Mouse (Mus musculus) forebrain, embryonic 12.5 days (tissue): ENCODE results near the gene Atxn1. TPM values are rescaled to one million over a fixed set of nuclear protein-coding genes. Genes with fewer than 3 reads are reported as not detected.

Experiments used
- ATAC-seq: fragments of 200-750 bp; cut with Nextera tagmentation; 2 replicates; pipeline ENCODE4 v1.8.0; 2017; ENCODE audit warnings: moderate TSS enrichment; ENCODE audit not compliant: low FRiP score
- H3K27ac ChIP-seq: fragments of 300-500 bp; sonication (generic); 2 replicates; pipeline ENCODE4 v1.5.1; 2016; ENCODE audit warnings: mild to moderate bottlenecking
- H3K27me3 ChIP-seq: fragments of 300-500 bp; sonication (generic); 2 replicates; pipeline ENCODE4 v1.6.1; 2016; ENCODE audit warnings: mild to moderate bottlenecking
- H3K36me3 ChIP-seq: fragments of 300-500 bp; sonication (generic); replicated peaks from 2 replicates; pipeline ENCODE4 v1.6.1; 2016; ENCODE audit warnings: mild to moderate bottlenecking
- H3K4me1 ChIP-seq: fragments of 300-500 bp; sonication (generic); 2 replicates; pipeline ENCODE4 v1.6.1; 2016
- H3K4me2 ChIP-seq: fragments of 300-500 bp; sonication (generic); 2 replicates; pipeline ENCODE4 v1.6.1; 2016; ENCODE audit warnings: mild to moderate bottlenecking, moderate library complexity
- H3K4me3 ChIP-seq: fragments of 300-500 bp; sonication (generic); replicated peaks from 2 replicates; pipeline ENCODE4 v1.5.1; 2016; ENCODE audit warnings: mild to moderate bottlenecking
- H3K9ac ChIP-seq: fragments of 300-500 bp; sonication (generic); 2 replicates; pipeline ENCODE4 v1.6.1; 2016; ENCODE audit warnings: mild to moderate bottlenecking
- H3K9me3 ChIP-seq: fragments of 300-500 bp; sonication (generic); 2 replicates; pipeline ENCODE4 v1.6.1; 2016
- WGBS: fragments of 180-500 bp; shearing (Covaris S2); methylation state at CpG from one replicate; pipeline ENCODE4 v1.1.7; 2016; 5-methylcytosine and 5-hydroxymethylcytosine counted together
- polyA plus RNA-seq: library from polyadenylated mRNA; unstranded; fragments of >200 nt; fragmentation: Nextera tagmentation; extraction: Ambion mirVana; gene quantifications from 2 replicates; pipeline ENCODE4 v1.2.1, GENCODE M21; 2016

Atxn1 gene
- polyA plus RNA-seq, 1 experiment from 2014 or later: 3.7 TPM

- Histone ChIP-seq H3K9me3 (no peaks in the 10 kb centered on the region), H3K9ac (no peak overlapping the region), H3K27me3 (no peaks in the 10 kb centered on the region), H3K4me1 (peaks cover 13% of the 10 kb centered on the region), H3K4me3 (no peak overlapping the region), H3K27ac (no peak overlapping the region), H3K36me3 (no peaks in the 10 kb centered on the region), H3K4me2 (no peak overlapping the region)
- no peak for ATAC-seq
- WGBS: 91% methylated on average over 10 of the region's 10 CpGs
These were observed 99.2 kb downstream of the Atxn1 start for GRCm38 (mm10) chr13:45865620-45866019.

GRCm38 (mm10) chr13:45863779-45864178 is 101.0 kb downstream of the Atxn1 start:
- no peak overlapping the region for H3K4me2 ChIP-seq
- no peaks in the 10 kb centered on the region for H3K27me3 ChIP-seq
- no peak overlapping the region for H3K27ac ChIP-seq
- no peaks in the 10 kb centered on the region for H3K36me3 ChIP-seq
- 92% methylated on average over 8 of the region's 8 CpGs for WGBS
- H3K9me3 ChIP-seq: no peaks in the 10 kb centered on the region
- H3K4me1 ChIP-seq: peaks cover 15% of the 10 kb centered on the region
- no peak overlapping the region for H3K4me3 ChIP-seq
- no peak overlapping the region for H3K9ac ChIP-seq
- ATAC-seq: no peak

DNA sequence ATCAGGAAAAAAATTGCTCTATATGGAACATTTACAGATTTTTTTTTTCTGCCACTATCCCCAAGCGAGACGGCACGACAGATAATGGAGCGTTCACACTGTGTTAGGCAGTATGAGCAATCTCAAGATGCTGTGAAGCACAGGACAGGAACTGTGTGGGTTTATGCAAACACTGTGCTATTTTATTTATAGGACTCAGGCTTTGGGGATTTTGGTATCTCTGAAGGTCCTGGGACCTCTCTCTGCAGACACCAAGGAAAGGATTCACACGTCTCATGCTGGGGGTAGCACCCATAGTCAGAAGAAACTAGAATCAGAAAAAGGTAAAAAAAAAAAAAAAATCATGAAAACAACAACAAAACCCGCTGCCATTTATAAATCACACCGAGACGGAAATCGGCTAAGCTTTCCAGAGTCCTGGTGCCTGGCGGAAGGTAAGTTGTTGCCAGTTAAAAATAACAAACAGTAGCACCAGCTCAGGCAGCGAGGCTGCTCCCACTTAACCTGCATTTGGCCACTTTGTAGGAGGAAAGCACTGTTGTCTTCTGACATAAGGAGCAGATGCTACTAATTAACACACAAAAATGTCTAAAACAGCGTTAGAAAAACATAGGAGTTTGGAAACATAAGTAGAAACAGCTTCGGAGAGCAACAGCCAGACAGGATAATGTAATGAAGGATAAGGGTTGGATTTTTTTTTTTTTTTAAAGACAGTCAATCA is 102.8 kb downstream of the Atxn1 start:
- Histone ChIP-seq H3K4me2 (no peak overlapping the region), H3K36me3 (no peaks in the 10 kb centered on the region), H3K4me1 (peaks cover 15% of the 10 kb centered on the region), H3K9ac (no peak overlapping the region), H3K4me3 (no peak overlapping the region), H3K27me3 (no peaks in the 10 kb centered on the region), H3K9me3 (no peaks in the 10 kb centered on the region), H3K27ac (no peak overlapping the region)
- WGBS: 70% methylated on average over 13 of the region's 13 CpGs
- no peak for ATAC-seq

DNA sequence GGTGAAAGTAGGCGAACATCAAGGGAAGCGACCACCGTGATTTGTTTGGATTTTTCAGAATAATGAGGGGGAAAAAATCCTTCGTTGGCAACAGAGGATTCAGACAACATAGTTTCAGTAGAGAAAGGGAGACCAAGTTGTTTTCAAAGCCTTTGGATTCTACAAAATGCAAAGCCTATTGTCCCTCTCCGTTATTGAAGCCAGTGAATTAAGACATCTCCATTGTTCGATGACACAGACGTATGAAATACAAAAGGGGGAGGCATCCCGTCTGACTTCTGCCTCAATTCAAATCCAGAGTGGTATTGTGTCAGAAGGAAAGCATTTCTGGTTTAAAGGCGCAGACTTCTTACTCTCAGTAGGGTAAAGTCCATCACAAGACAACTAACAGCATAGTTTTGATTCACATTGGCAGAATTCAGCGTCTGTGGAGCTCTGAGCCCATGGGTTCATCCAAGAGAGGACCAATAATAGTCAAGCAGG is 103.7 kb downstream of the Atxn1 start:
- Histone ChIP-seq H3K9me3 (no peaks in the 10 kb centered on the region), H3K4me1 (peaks cover 15% of the 10 kb centered on the region), H3K36me3 (no peaks in the 10 kb centered on the region), H3K27ac (0 out of 2 replicates have a peak overlapping the region, but pooled peaks have one; percentile 26), H3K9ac (no peak overlapping the region), H3K27me3 (no peaks in the 10 kb centered on the region), H3K4me2 (no peak overlapping the region), H3K4me3 (no peak overlapping the region)
- 23% methylated on average over 10 of the region's 10 CpGs for WGBS
- ATAC-seq: no peak

GRCm38 (mm10) chr13:45859081-45859709 is 105.6 kb downstream of the Atxn1 start:
- H3K4me2 ChIP-seq: no peak overlapping the region
- H3K9ac ChIP-seq: no peak overlapping the region
- peaks cover 15% of the 10 kb centered on the region for H3K4me1 ChIP-seq
- ATAC-seq: no peak
- no peak overlapping the region for H3K4me3 ChIP-seq
- H3K36me3 ChIP-seq: no peaks in the 10 kb centered on the region
- H3K27me3 ChIP-seq: no peaks in the 10 kb centered on the region
- H3K9me3 ChIP-seq: no peaks in the 10 kb centered on the region
- H3K27ac ChIP-seq: no peak overlapping the region
- WGBS: 91% methylated on average over 12 of the region's 12 CpGs

DNA sequence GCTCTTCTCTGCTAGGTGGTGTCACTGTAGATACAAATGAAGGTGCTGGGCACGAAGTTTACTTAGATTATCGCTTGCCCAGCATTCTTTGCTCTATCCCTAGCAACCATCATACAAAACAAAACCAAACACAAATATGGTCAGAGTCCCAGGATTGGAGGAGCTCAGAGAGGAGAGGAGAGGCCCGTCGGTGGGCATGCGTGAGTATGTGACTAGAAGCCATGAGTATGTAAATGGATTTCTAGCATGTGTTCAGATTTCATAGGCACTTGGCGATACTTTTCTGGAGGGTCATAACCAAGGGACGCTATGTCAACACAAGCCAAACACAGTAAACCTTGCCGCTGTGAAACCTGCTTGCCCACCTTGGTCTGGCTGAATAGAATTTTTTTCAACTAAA is 107.4 kb downstream of the Atxn1 start:
- Histone ChIP-seq H3K4me3 (no peak overlapping the region), H3K4me1 (peaks cover 15% of the 10 kb centered on the region), H3K36me3 (no peaks in the 10 kb centered on the region), H3K9me3 (no peaks in the 10 kb centered on the region), H3K9ac (no peak overlapping the region), H3K4me2 (no peak overlapping the region), H3K27me3 (no peaks in the 10 kb centered on the region), H3K27ac (no peak overlapping the region)
- 93% methylated on average over 8 of the region's 8 CpGs for WGBS
- ATAC-seq: no peak

DNA sequence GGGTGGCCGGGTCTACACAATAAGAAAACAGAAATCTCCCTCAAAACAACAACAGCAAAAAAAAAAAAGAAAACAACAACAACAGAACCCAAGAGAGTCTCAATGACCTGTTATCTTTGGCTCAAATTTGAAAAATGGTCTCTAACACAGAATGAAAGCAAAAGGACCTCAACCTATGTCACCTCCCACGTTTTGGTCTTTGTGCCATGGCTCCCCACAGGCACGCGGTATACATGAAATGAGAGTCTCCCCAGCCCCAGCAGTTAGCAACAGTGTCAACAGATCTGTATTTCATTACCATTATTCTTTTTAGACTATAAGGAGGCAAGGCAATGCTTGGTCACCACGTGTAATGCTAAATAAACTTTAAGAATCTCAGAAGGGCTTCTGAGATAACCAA is 110.3 kb downstream of the Atxn1 start:
- Histone ChIP-seq H3K27me3 (no peaks in the 10 kb centered on the region), H3K9ac (no peak overlapping the region), H3K36me3 (no peaks in the 10 kb centered on the region), H3K4me2 (no peak overlapping the region), H3K9me3 (no peaks in the 10 kb centered on the region), H3K4me3 (no peak overlapping the region), H3K4me1 (0 out of 2 replicates have a peak, but pooled peaks cover 3% of the 10 kb centered on the region), H3K27ac (no peak overlapping the region)
- no peak for ATAC-seq
- 78% methylated on average over 5 of the region's 5 CpGs for WGBS

DNA sequence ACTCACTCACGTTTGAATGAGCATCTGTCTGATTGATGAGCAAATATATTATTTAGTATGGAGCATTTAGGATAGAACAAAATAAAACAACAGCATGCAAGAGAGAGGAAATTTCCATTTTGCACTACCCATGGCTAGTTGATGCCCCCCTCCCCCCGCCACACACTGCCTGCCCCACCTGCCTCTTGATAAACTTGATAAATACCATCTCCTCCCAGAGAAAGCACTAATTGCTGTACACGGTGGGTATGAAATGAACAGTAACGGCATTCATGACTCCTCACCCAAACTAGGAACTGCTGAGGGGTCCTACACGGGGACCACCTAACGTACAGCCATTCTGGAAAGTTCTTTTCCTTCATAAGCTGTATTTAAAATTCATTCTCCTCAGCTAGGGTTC is 111.1 kb downstream of the Atxn1 start:
- no peak for ATAC-seq
- no peak overlapping the region for H3K27ac ChIP-seq
- no peaks in the 10 kb centered on the region for H3K9me3 ChIP-seq
- 0 out of 2 replicates have a peak, but pooled peaks cover 3% of the 10 kb centered on the region for H3K4me1 ChIP-seq
- no peaks in the 10 kb centered on the region for H3K27me3 ChIP-seq
- H3K36me3 ChIP-seq: no peaks in the 10 kb centered on the region
- H3K4me2 ChIP-seq: no peak overlapping the region
- no peak overlapping the region for H3K4me3 ChIP-seq
- 78% methylated on average over 6 of the region's 6 CpGs for WGBS
- H3K9ac ChIP-seq: no peak overlapping the region

GRCm38 (mm10) chr13:45852288-45852687 is 112.5 kb downstream of the Atxn1 start:
- no peaks in the 10 kb centered on the region for H3K27me3 ChIP-seq
- no peak overlapping the region for H3K4me2 ChIP-seq
- H3K36me3 ChIP-seq: no peaks in the 10 kb centered on the region
- no peak overlapping the region for H3K4me3 ChIP-seq
- no peaks in the 10 kb centered on the region for H3K9me3 ChIP-seq
- WGBS: 88% methylated on average over 2 of the region's 2 CpGs
- H3K4me1 ChIP-seq: 0 out of 2 replicates have a peak, but pooled peaks cover 3% of the 10 kb centered on the region
- ATAC-seq: no peak
- no peak overlapping the region for H3K9ac ChIP-seq
- H3K27ac ChIP-seq: no peak overlapping the region

GRCm38 (mm10) chr13:45851746-45852145 is 113.1 kb downstream of the Atxn1 start:
- no peak for ATAC-seq
- H3K27me3 ChIP-seq: no peaks in the 10 kb centered on the region
- H3K4me2 ChIP-seq: no peak overlapping the region
- no peak overlapping the region for H3K9ac ChIP-seq
- no peak overlapping the region for H3K27ac ChIP-seq
- no peaks in the 10 kb centered on the region for H3K9me3 ChIP-seq
- H3K36me3 ChIP-seq: no peaks in the 10 kb centered on the region
- H3K4me3 ChIP-seq: no peak overlapping the region
- 0 out of 2 replicates have a peak, but pooled peaks cover 3% of the 10 kb centered on the region for H3K4me1 ChIP-seq
- WGBS: 85% methylated on average over 2 of the region's 2 CpGs

- Histone ChIP-seq H3K4me1 (0 out of 2 replicates have a peak, but pooled peaks cover 3% of the 10 kb centered on the region), H3K9ac (no peak overlapping the region), H3K4me2 (no peak overlapping the region), H3K27ac (no peak overlapping the region), H3K4me3 (no peak overlapping the region), H3K36me3 (no peaks in the 10 kb centered on the region), H3K9me3 (no peaks in the 10 kb centered on the region), H3K27me3 (no peaks in the 10 kb centered on the region)
- no peak for ATAC-seq
- 83% methylated on average over 4 of the region's 4 CpGs for WGBS
These were observed 113.7 kb downstream of the Atxn1 start for GRCm38 (mm10) chr13:45851156-45851555.

DNA sequence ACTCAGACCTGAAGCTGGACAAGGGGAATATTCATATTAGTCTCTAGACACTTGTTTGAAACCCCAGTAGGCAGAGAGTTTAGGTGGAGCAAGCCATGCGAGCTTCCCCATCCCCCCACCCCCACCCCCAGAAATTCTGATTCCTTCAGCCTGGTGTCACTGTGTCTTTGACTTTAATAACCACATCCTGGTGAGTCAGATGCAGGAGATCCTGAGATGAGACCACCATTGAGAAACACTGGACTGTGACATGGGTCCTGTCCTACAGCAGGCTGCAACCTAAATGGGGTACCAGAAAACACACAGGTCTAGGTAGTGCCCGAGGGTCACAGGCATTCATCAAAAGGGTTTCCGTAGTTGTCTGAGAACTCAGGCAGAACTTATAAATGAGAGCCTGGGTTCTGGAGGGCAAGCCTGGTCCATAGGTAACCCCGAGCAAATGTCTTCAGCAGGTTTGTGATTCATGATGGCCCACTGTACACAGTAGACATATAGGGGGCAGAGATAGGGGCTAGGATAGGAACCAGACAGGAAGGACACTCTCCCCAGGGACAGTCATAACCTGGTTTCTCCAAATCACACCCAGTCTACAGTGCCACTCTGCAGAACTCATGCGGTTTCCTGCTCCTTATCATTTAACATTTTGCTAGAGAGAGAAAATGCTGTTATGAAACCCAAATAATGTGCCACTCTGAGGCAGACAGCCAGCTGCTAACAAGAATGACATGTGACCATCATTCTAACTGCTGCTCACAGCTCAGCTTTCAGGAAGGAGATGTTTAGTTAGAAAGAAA is 114.4 kb downstream of the Atxn1 start:
- Histone ChIP-seq H3K9ac (no peak overlapping the region), H3K4me2 (no peak overlapping the region), H3K4me3 (no peak overlapping the region), H3K27me3 (no peaks in the 10 kb centered on the region), H3K36me3 (no peaks in the 10 kb centered on the region), H3K9me3 (no peaks in the 10 kb centered on the region), H3K27ac (no peak overlapping the region), H3K4me1 (0 out of 2 replicates have a peak, but pooled peaks cover 3% of the 10 kb centered on the region)
- ATAC-seq: no peak
- 90% methylated on average over 5 of the region's 5 CpGs for WGBS
